Mouse (Mus musculus): ENCODE measurements around the gene Zbtb40. TPM values are rescaled to one million over a fixed set of nuclear protein-coding genes. Genes with fewer than 3 reads are reported as not detected.

Zbtb40 gene
- 5.5 to 12.1 TPM (median 9.0 TPM) in 3 replicates for total RNA-seq (2017)

GRCm38 (mm10) chr4:137048550-137049032 lies at the start of gene Zbtb40:
Gene Zbtb40, minus strand, starts transcription at chr4:137048801.
- peak; percentile 97 for ATAC-seq (replicated peaks; ENCODE audit: insufficient number of reproducible peaks, low FRiP score, low TSS enrichment, poor library complexity, severe bottlenecking)

- ATAC-seq (replicated peaks; ENCODE audit: insufficient number of reproducible peaks, low FRiP score, low TSS enrichment, poor library complexity, severe bottlenecking) = no peak
Measured at GRCm38 (mm10) chr4:137097984-137098327, 49.4 kb upstream of the Zbtb40 start.

- ATAC-seq (replicated peaks; ENCODE audit: insufficient number of reproducible peaks, low FRiP score, low TSS enrichment, poor library complexity, severe bottlenecking) = no peak
Measured at GRCm38 (mm10) chr4:137097246-137097983, 48.8 kb upstream of the Zbtb40 start.

GRCm38 (mm10) chr4:137096353-137096752 lies 47.8 kb upstream of the Zbtb40 start:
- ATAC-seq (replicated peaks; ENCODE audit: insufficient number of reproducible peaks, low FRiP score, low TSS enrichment, poor library complexity, severe bottlenecking) = no peak

GRCm38 (mm10) chr4:137085083-137085810 lies 36.6 kb upstream of the Zbtb40 start:
- no peak for ATAC-seq (replicated peaks; ENCODE audit: insufficient number of reproducible peaks, low FRiP score, low TSS enrichment, poor library complexity, severe bottlenecking)

GRCm38 (mm10) chr4:137082866-137083265 lies 34.3 kb upstream of the Zbtb40 start:
- no peak for ATAC-seq (replicated peaks; ENCODE audit: insufficient number of reproducible peaks, low FRiP score, low TSS enrichment, poor library complexity, severe bottlenecking)

GRCm38 (mm10) chr4:137081401-137081800 lies 32.8 kb upstream of the Zbtb40 start:
- no peak for ATAC-seq (replicated peaks; ENCODE audit: insufficient number of reproducible peaks, low FRiP score, low TSS enrichment, poor library complexity, severe bottlenecking)

GRCm38 (mm10) chr4:137077216-137077615 lies 28.6 kb upstream of the Zbtb40 start:
- ATAC-seq (replicated peaks; ENCODE audit: insufficient number of reproducible peaks, low FRiP score, low TSS enrichment, poor library complexity, severe bottlenecking) = no peak

- no peak for ATAC-seq (replicated peaks; ENCODE audit: insufficient number of reproducible peaks, low FRiP score, low TSS enrichment, poor library complexity, severe bottlenecking)
Measured at GRCm38 (mm10) chr4:137071204-137071603, 22.6 kb upstream of the Zbtb40 start.

- no peak for ATAC-seq (replicated peaks; ENCODE audit: insufficient number of reproducible peaks, low FRiP score, low TSS enrichment, poor library complexity, severe bottlenecking)
Measured at GRCm38 (mm10) chr4:137068491-137068890, 19.9 kb upstream of the Zbtb40 start.

GRCm38 (mm10) chr4:137065846-137066245 lies 17.2 kb upstream of the Zbtb40 start:
- ATAC-seq (replicated peaks; ENCODE audit: insufficient number of reproducible peaks, low FRiP score, low TSS enrichment, poor library complexity, severe bottlenecking) = no peak

GRCm38 (mm10) chr4:137054932-137055331 lies 6.3 kb upstream of the Zbtb40 start:
- ATAC-seq (replicated peaks; ENCODE audit: insufficient number of reproducible peaks, low FRiP score, low TSS enrichment, poor library complexity, severe bottlenecking) = no peak

- ATAC-seq (replicated peaks; ENCODE audit: insufficient number of reproducible peaks, low FRiP score, low TSS enrichment, poor library complexity, severe bottlenecking) = no peak
Measured at GRCm38 (mm10) chr4:137053810-137054209, 5.2 kb upstream of the Zbtb40 start.

GRCm38 (mm10) chr4:137047840-137048549 lies 606 bp downstream of the Zbtb40 start:
- no peak for ATAC-seq (replicated peaks; ENCODE audit: insufficient number of reproducible peaks, low FRiP score, low TSS enrichment, poor library complexity, severe bottlenecking)

GRCm38 (mm10) chr4:137046110-137046509 lies 2.5 kb downstream of the Zbtb40 start:
- ATAC-seq (replicated peaks; ENCODE audit: insufficient number of reproducible peaks, low FRiP score, low TSS enrichment, poor library complexity, severe bottlenecking) = no peak

- no peak for ATAC-seq (replicated peaks; ENCODE audit: insufficient number of reproducible peaks, low FRiP score, low TSS enrichment, poor library complexity, severe bottlenecking)
Measured at GRCm38 (mm10) chr4:137044516-137044915, 4.1 kb downstream of the Zbtb40 start.

GRCm38 (mm10) chr4:137043799-137044198 lies 4.8 kb downstream of the Zbtb40 start:
- no peak for ATAC-seq (replicated peaks; ENCODE audit: insufficient number of reproducible peaks, low FRiP score, low TSS enrichment, poor library complexity, severe bottlenecking)

GRCm38 (mm10) chr4:137042039-137042438 lies 6.6 kb downstream of the Zbtb40 start:
- ATAC-seq (replicated peaks; ENCODE audit: insufficient number of reproducible peaks, low FRiP score, low TSS enrichment, poor library complexity, severe bottlenecking) = no peak

GRCm38 (mm10) chr4:137041161-137041621 lies 7.4 kb downstream of the Zbtb40 start:
- ATAC-seq (replicated peaks; ENCODE audit: insufficient number of reproducible peaks, low FRiP score, low TSS enrichment, poor library complexity, severe bottlenecking) = no peak

Measured in monocyte, adult 5-6 weeks (primary cell).